Mouse (Mus musculus): ENCODE results near the gene Mettl7b. TPM values are rescaled to one million over a fixed set of nuclear protein-coding genes. Genes with fewer than 3 reads are reported as not detected.
A peak's percentile ranks its signal among the peaks of the same experiment; 100 is the strongest.

The Mettl7b gene
- polyA plus RNA-seq, 1 experiment from 2014 or later, result 68.0 TPM

DNA sequence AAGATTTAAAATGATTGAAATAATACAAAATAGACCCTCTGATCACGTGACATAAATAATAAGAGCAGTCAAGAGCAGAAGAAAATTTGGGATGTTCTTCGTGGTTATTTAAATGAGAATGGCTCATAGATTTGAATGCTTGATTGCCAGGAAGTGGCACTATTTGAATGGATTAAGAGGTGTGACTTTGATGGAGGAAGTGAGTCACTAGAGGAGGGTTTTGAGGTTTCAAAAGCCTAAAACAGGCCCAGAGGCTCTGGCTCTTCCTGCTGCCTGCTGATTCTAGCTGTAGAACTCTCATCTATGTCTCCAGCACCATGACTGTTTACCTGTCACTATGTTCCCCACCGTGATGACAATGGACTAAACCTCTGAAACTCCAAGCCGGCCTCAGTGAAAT is 12.1 kb upstream of the Mettl7b start:
- H3K9me3 ChIP-seq (ENCODE audit: control insufficient read depth, low read length), result no peaks in the 10 kb centered on the region
- H3K4me1 ChIP-seq (replicated peaks; ENCODE audit: control insufficient read depth, insufficient read depth), result no peaks in the 10 kb centered on the region
- H3K4me2 ChIP-seq (replicated peaks; ENCODE audit: low read depth), result no peak overlapping the region
- TF ChIP-seq CTCF (IDR thresholded peaks at IDR 0.05; ENCODE audit: low read depth) (no peak), EP300 (optimal IDR thresholded peaks at IDR 0.05) (no peak)
- 79% methylated on average over 4 of the region's 4 CpGs for WGBS
- no peaks in the 10 kb centered on the region for H3K27me3 ChIP-seq (ENCODE audit: control insufficient read depth, insufficient read depth, low read length)
- ATAC-seq (ENCODE audit: low FRiP score, low TSS enrichment) (no peak), DNase-seq (ENCODE audit: low spot score) (no peak)
- no peak overlapping the region for H3K9ac ChIP-seq (ENCODE audit: low read length)
- no peak overlapping the region for H3K27ac ChIP-seq (replicated peaks)
- no peak overlapping the region for H3K4me3 ChIP-seq (ENCODE audit: low read depth, low read length)
- no peaks in the 10 kb centered on the region for H3K36me3 ChIP-seq (ENCODE audit: control insufficient read depth, insufficient read depth, low read length)

DNA sequence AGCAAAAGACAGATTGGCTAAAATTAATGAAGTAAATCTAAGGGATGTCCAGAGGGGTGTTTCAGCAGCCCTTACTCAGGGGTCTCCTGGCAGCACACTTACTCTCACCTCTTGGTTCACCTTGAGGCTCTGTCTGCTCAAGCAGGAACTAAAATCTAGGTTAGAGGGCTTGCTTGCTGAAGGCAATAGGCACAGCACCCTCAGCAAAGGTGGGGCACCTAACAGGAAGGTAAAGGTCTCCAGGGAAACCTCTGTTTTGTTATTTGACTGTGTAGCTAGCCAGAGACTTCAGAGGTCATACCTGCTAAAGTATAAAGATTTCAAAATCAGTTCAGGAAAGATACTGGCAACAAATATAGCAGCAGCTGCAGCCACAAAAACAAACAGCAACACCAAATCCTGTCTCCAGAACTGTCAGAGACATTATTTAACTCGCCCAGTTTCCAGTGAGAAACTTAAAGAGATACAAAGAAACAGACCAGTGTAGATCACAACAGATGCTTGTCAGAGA is 10.0 kb upstream of the Mettl7b start:
- Histone ChIP-seq H3K4me3 (ENCODE audit: low read depth, low read length) (no peak overlapping the region), H3K9me3 (ENCODE audit: control insufficient read depth, low read length) (no peaks in the 10 kb centered on the region), H3K27me3 (ENCODE audit: control insufficient read depth, insufficient read depth, low read length) (no peaks in the 10 kb centered on the region), H3K36me3 (ENCODE audit: control insufficient read depth, insufficient read depth, low read length) (no peaks in the 10 kb centered on the region), H3K27ac (replicated peaks) (peak overlapping the region; percentile 86), H3K9ac (ENCODE audit: low read length) (no peak overlapping the region), H3K4me2 (replicated peaks; ENCODE audit: low read depth) (no peak overlapping the region), H3K4me1 (replicated peaks; ENCODE audit: control insufficient read depth, insufficient read depth) (no peaks in the 10 kb centered on the region)
- no peak for TF ChIP-seq CTCF (IDR thresholded peaks at IDR 0.05; ENCODE audit: low read depth)
- no peak for TF ChIP-seq EP300 (optimal IDR thresholded peaks at IDR 0.05)
- ATAC-seq (ENCODE audit: low FRiP score, low TSS enrichment), result peak; percentile 88
- WGBS, result 16% methylated on average over 1 of the region's 1 CpGs
- peak; percentile 62 for DNase-seq (ENCODE audit: low spot score)

DNA sequence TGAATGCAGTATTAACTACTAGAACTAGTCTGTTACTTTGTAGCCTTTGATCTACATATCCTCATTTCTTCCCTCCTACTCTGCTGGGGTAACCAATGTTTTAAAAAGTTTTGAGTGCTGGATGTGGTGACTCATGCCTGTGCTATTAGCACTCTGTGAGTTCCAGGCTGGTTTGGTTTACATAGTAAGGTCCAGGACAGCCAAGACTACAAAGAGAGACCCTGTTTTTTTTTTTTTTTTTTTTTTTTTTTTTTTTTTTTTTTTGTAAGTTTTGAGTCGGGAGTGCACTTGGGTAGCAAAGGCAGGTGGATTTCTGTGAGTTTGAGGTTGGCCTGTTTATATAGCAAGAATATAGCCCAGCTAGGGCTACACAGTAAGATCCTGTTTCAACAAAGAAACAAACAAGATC is 7.6 kb upstream of the Mettl7b start:
- WGBS, result 5% methylated on average over 1 of the region's 1 CpGs
- Histone ChIP-seq H3K9me3 (ENCODE audit: control insufficient read depth, low read length) (no peaks in the 10 kb centered on the region), H3K4me3 (ENCODE audit: low read depth, low read length) (no peak overlapping the region), H3K4me2 (replicated peaks; ENCODE audit: low read depth) (no peak overlapping the region), H3K27me3 (ENCODE audit: control insufficient read depth, insufficient read depth, low read length) (no peaks in the 10 kb centered on the region), H3K36me3 (ENCODE audit: control insufficient read depth, insufficient read depth, low read length) (no peaks in the 10 kb centered on the region), H3K9ac (ENCODE audit: low read length) (no peak overlapping the region), H3K27ac (replicated peaks) (peak overlapping the region; percentile 74), H3K4me1 (replicated peaks; ENCODE audit: control insufficient read depth, insufficient read depth) (no peaks in the 10 kb centered on the region)
- no peak for TF ChIP-seq EP300 (optimal IDR thresholded peaks at IDR 0.05)
- TF ChIP-seq CTCF (IDR thresholded peaks at IDR 0.05; ENCODE audit: low read depth), result no peak
- ATAC-seq (ENCODE audit: low FRiP score, low TSS enrichment) (peak; percentile 87), DNase-seq (ENCODE audit: low spot score) (peak; percentile 35)

DNA sequence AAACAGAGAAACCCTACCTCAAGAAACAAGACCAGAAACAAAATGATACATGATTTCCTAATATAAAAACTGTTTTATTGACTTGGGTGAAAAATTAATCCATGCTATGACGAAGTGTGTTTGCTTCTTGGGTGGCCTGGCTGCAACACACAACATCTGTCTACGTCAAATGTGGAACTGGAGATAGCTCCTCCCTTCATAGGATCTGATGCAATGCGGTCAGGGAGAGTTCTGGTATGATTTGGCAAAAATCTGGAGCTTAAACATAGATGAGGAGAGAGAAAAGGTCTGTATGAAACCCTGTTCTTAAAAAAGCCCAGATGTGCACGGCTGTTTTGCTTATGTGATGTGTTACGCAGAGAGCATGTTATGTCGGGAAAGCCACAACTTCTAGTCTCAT is 5.1 kb upstream of the Mettl7b start:
- no peak overlapping the region for H3K4me3 ChIP-seq (ENCODE audit: low read depth, low read length)
- H3K4me2 ChIP-seq (replicated peaks; ENCODE audit: low read depth), result no peak overlapping the region
- no peak overlapping the region for H3K27ac ChIP-seq (replicated peaks)
- ATAC-seq (ENCODE audit: low FRiP score, low TSS enrichment) (no peak), DNase-seq (ENCODE audit: low spot score) (no peak)
- no peaks in the 10 kb centered on the region for H3K27me3 ChIP-seq (ENCODE audit: control insufficient read depth, insufficient read depth, low read length)
- H3K9me3 ChIP-seq (ENCODE audit: control insufficient read depth, low read length), result no peaks in the 10 kb centered on the region
- no peaks in the 10 kb centered on the region for H3K36me3 ChIP-seq (ENCODE audit: control insufficient read depth, insufficient read depth, low read length)
- H3K4me1 ChIP-seq (replicated peaks; ENCODE audit: control insufficient read depth, insufficient read depth), result no peaks in the 10 kb centered on the region
- H3K9ac ChIP-seq (ENCODE audit: low read length), result no peak overlapping the region
- TF ChIP-seq EP300 (optimal IDR thresholded peaks at IDR 0.05) (no peak), CTCF (IDR thresholded peaks at IDR 0.05; ENCODE audit: low read depth) (no peak)
- 54% methylated on average over 6 of the region's 6 CpGs for WGBS

DNA sequence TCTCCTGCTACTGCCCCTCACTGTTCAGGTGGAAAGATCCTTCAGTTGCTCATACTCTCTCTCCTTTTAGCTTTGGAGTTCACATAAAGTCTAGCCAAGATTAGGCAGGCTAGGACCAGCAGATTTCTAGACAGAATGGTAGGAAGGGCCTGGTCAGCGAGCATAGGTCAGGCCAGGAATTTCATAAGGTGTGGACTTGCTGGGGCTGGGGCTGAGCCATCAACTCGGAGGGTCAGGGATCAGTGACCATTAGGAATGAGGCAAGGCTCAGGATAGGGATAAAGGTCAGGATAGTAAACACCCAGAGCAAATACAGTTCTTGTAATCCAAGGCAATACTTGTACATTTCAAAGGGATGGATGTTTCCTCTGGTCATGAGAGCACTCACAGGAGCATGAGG is 4.2 kb upstream of the Mettl7b start:
- Histone ChIP-seq H3K4me3 (ENCODE audit: low read depth, low read length) (no peak overlapping the region), H3K36me3 (ENCODE audit: control insufficient read depth, insufficient read depth, low read length) (no peaks in the 10 kb centered on the region), H3K4me1 (replicated peaks; ENCODE audit: control insufficient read depth, insufficient read depth) (no peaks in the 10 kb centered on the region), H3K9ac (ENCODE audit: low read length) (no peak overlapping the region), H3K27ac (replicated peaks) (no peak overlapping the region), H3K27me3 (ENCODE audit: control insufficient read depth, insufficient read depth, low read length) (no peaks in the 10 kb centered on the region), H3K9me3 (ENCODE audit: control insufficient read depth, low read length) (no peaks in the 10 kb centered on the region), H3K4me2 (replicated peaks; ENCODE audit: low read depth) (no peak overlapping the region)
- WGBS, result 60% methylated on average over 2 of the region's 2 CpGs
- TF ChIP-seq CTCF (IDR thresholded peaks at IDR 0.05; ENCODE audit: low read depth) (no peak), EP300 (optimal IDR thresholded peaks at IDR 0.05) (no peak)
- no peak for DNase-seq (ENCODE audit: low spot score)
- no peak for ATAC-seq (ENCODE audit: low FRiP score, low TSS enrichment)

DNA sequence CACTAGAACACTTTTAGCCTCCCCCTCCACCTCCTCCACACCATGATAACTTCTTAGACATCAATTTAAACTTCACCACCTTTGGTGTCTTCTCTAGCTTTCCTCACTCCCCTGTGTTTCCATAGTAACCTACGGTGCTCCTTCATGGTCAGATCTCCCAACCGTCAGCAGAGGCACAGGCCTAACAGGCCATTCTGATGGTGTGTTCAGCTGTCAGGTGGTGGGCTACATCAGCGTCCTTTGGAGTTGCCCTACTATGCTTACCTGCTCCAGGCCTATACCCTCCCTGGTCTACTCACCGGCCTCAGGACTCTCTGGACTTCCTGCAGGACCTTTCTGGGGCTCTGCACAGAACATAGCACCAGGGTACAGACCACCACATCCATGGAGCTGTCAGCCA is 646 bp downstream of the Mettl7b start:
- no peak overlapping the region for H3K4me2 ChIP-seq (replicated peaks; ENCODE audit: low read depth)
- H3K4me1 ChIP-seq (replicated peaks; ENCODE audit: control insufficient read depth, insufficient read depth), result no peaks in the 10 kb centered on the region
- no peaks in the 10 kb centered on the region for H3K36me3 ChIP-seq (ENCODE audit: control insufficient read depth, insufficient read depth, low read length)
- H3K27me3 ChIP-seq (ENCODE audit: control insufficient read depth, insufficient read depth, low read length), result no peaks in the 10 kb centered on the region
- WGBS, result 80% methylated on average over 4 of the region's 4 CpGs
- H3K4me3 ChIP-seq (ENCODE audit: low read depth, low read length), result no peak overlapping the region
- no peak overlapping the region for H3K9ac ChIP-seq (ENCODE audit: low read length)
- no peak overlapping the region for H3K27ac ChIP-seq (replicated peaks)
- ATAC-seq (ENCODE audit: low FRiP score, low TSS enrichment) (no peak), DNase-seq (ENCODE audit: low spot score) (no peak)
- no peaks in the 10 kb centered on the region for H3K9me3 ChIP-seq (ENCODE audit: control insufficient read depth, low read length)
- TF ChIP-seq EP300 (optimal IDR thresholded peaks at IDR 0.05), result no peak
- no peak for TF ChIP-seq CTCF (IDR thresholded peaks at IDR 0.05; ENCODE audit: low read depth)
